Mouse (Mus musculus) embryonic facial prominence, embryonic 14.5 days (tissue): ENCODE data around the gene Rpgrip1. TPM values are rescaled to one million over a fixed set of nuclear protein-coding genes. Genes with fewer than 3 reads are reported as not detected.
A peak's percentile ranks its signal among the peaks of the same experiment; 100 is the strongest.

Source experiments
- ATAC-seq: fragments of 200-750 bp; cut with Nextera tagmentation; 2 replicates; pipeline ENCODE4 v1.8.0; 2017; ENCODE audit warnings: low read depth, moderate number of reproducible peaks, moderate TSS enrichment
- DNase-seq: peaks from one replicate; pipeline ENCODE4 v3.0.0-alpha.2; 2015; ENCODE audit warnings: low spot score
- H3K27ac ChIP-seq: fragments of 300-500 bp; sonication (generic); replicated peaks from 2 replicates; pipeline ENCODE4 v1.5.1; 2014; ENCODE audit warnings: low read depth, mild to moderate bottlenecking, low read length, moderate library complexity
- H3K27me3 ChIP-seq: fragments of 300-500 bp; sonication (generic); replicated peaks from 2 replicates; pipeline ENCODE4 v1.6.1; 2014; ENCODE audit warnings: low read length; ENCODE audit not compliant: control insufficient read depth, insufficient read depth
- H3K36me3 ChIP-seq: fragments of 300-500 bp; sonication (generic); 2 replicates; pipeline ENCODE4 v1.6.1; 2014; ENCODE audit warnings: low read length, mixed read lengths; ENCODE audit not compliant: control insufficient read depth, insufficient read depth
- H3K4me1 ChIP-seq: fragments of 300-500 bp; sonication (generic); 2 replicates; pipeline ENCODE4 v1.6.1; 2014; ENCODE audit warnings: antibody characterized with exemption, low read length; ENCODE audit not compliant: control insufficient read depth, insufficient read depth
- H3K4me2 ChIP-seq: fragments of 300-500 bp; sonication (generic); 2 replicates; pipeline ENCODE4 v1.6.1; 2014; ENCODE audit warnings: low read depth, mild to moderate bottlenecking, low read length, moderate library complexity, mixed read lengths
- H3K4me3 ChIP-seq: fragments of 300-500 bp; sonication (generic); 2 replicates; pipeline ENCODE4 v1.5.1; 2014; ENCODE audit warnings: low read depth, mild to moderate bottlenecking, low read length
- H3K9ac ChIP-seq: fragments of 300-500 bp; sonication (generic); 2 replicates; pipeline ENCODE4 v1.6.1; 2014; ENCODE audit warnings: low read depth, mild to moderate bottlenecking, low read length, moderate library complexity, mixed read lengths
- H3K9me3 ChIP-seq: fragments of 300-500 bp; sonication (generic); 2 replicates; pipeline ENCODE4 v1.6.1; 2016; ENCODE audit warnings: low read length; ENCODE audit not compliant: control insufficient read depth
- WGBS: fragments of 180-500 bp; shearing (Covaris S2); extraction: QIAGEN DNeasy Blood & Tissue Kit; methylation state at CpG from one replicate; pipeline ENCODE4 v1.1.7; 2014; 5-methylcytosine and 5-hydroxymethylcytosine counted together
- polyA plus RNA-seq: library from polyadenylated mRNA; unstranded; fragments of >200 nt; fragmentation: Nextera tagmentation; extraction: Ambion mirVana; gene quantifications from 2 replicates; pipeline ENCODE4 v1.2.1, GENCODE M21; 2014

Rpgrip1 gene
- polyA plus RNA-seq, 1 experiment from 2014 or later, result 46.7 TPM

- H3K4me2 ChIP-seq, result no peak overlapping the region
- no peaks in the 10 kb centered on the region for H3K27me3 ChIP-seq
- ATAC-seq, result no peak
- peaks cover 36% of the 10 kb centered on the region for H3K36me3 ChIP-seq
- peaks cover 11% of the 10 kb centered on the region for H3K4me1 ChIP-seq
- DNase-seq, result no peak
- H3K27ac ChIP-seq, result no peak overlapping the region
- WGBS, result 82% methylated on average over 2 of the region's 2 CpGs
- H3K4me3 ChIP-seq, result no peak overlapping the region
- no peak overlapping the region for H3K9ac ChIP-seq
- H3K9me3 ChIP-seq, result no peaks in the 10 kb centered on the region
Observed at GRCm38 (mm10) chr14:52099563-52099962, 10.9 kb upstream of the Rpgrip1 start.

DNA sequence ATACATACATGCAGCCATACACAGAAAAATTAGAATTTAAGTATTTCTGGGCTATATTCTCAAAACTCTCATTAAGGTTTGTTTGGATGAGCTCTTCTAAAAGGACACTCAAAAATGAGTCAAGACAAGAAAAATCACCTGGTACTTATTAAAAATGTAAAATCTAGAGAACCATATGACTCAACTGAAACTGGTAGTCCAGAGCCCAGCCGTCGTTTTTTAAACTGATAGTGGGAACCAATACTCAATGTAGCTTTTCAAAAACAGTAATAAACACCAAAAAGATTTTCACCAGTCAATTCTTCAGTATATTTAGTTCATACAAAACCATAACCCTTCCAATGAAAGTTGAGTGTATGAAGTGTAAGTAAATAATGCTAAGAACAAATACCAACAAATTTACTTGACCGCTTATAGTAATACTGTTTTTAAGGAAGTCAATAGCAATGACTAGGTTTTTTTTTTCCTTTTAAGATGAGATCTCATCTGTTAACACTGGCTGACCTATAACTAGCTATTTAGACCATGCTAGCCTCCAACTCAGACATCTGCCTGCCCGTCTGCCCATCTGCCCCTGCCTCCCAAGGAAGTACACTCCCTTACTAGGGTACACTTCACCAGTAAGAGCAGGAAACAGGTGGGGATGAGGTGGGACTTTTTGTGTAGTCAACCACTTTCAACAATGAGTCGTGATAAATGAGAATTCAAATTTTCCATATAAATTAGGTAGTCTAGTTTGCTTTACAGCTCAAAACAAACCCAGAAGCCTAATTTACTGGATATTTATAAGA, 10.1 kb upstream of the Rpgrip1 start:
- no peak for DNase-seq
- H3K9ac ChIP-seq, result no peak overlapping the region
- 68% methylated on average over 5 of the region's 5 CpGs for WGBS
- no peaks in the 10 kb centered on the region for H3K9me3 ChIP-seq
- peaks cover 16% of the 10 kb centered on the region for H3K4me1 ChIP-seq
- H3K36me3 ChIP-seq, result peaks cover 28% of the 10 kb centered on the region
- ATAC-seq, result no peak
- 0 out of 2 replicates have a peak overlapping the region, but pooled peaks have one; percentile 13 for H3K4me3 ChIP-seq
- no peak overlapping the region for H3K27ac ChIP-seq
- H3K27me3 ChIP-seq, result no peaks in the 10 kb centered on the region
- H3K4me2 ChIP-seq, result no peak overlapping the region; the same call in none of the 2 replicates

- H3K36me3 ChIP-seq, result peaks cover 17% of the 10 kb centered on the region
Observed at GRCm38 (mm10) chr14:52101285-52102157, 9.0 kb upstream of the Rpgrip1 start.

DNA sequence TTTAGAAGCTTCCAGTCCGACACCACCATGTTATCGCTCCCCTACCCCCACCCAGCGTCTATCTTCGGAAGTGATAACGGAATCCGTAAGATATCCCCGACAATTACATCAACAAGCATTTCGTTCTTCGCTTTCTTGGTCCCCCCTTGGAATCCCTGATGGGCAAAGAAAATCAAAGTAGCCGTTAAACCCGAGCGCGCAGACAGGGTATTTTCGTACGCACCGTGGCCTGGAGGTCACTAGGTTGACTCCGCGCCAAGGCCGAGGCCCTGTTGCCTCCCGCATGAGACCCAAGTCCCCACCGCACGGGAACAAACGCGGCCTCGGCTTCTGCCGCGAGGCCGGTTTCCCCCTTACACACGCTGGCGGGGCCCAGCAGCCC, 7.0 kb upstream of the Rpgrip1 start:
- H3K4me1 ChIP-seq, result peaks cover 16% of the 10 kb centered on the region
- peaks cover 8% of the 10 kb centered on the region; the same call in 1 of the 2 replicates for H3K36me3 ChIP-seq
- no peaks in the 10 kb centered on the region for H3K9me3 ChIP-seq
- H3K4me3 ChIP-seq, result peak overlapping the region; percentile 80
- ATAC-seq (no peak), DNase-seq (peak; percentile 27)
- H3K9ac ChIP-seq, result peak overlapping the region; percentile 99
- H3K27me3 ChIP-seq, result no peaks in the 10 kb centered on the region
- H3K4me2 ChIP-seq, result peak overlapping the region; percentile 74
- WGBS, result under 1% methylated on average over 28 of the region's 30 CpGs
- H3K27ac ChIP-seq, result peak overlapping the region; percentile 97

More at GRCm38 (mm10) chr14:52101285-52102157, 9.0 kb upstream of the Rpgrip1 start:
- Histone ChIP-seq H3K27ac (no peak overlapping the region), H3K4me2 (peak overlapping the region; percentile 74), H3K9ac (no peak overlapping the region), H3K9me3 (no peaks in the 10 kb centered on the region), H3K4me1 (peaks cover 16% of the 10 kb centered on the region), H3K4me3 (peak overlapping the region; percentile 80), H3K27me3 (no peaks in the 10 kb centered on the region)
- ATAC-seq, result no peak
- DNase-seq, result no peak
- 90% methylated on average over 1 of the region's 1 CpGs for WGBS

GRCm38 (mm10) chr14:52103856-52104676, 6.4 kb upstream of the Rpgrip1 start, which contains the start of gene Hnrnpc:
TSS of gene Hnrnpc (minus strand) at chr14:52104028.
- peak within 1 kb of the TSS; percentile 80 for H3K4me3 ChIP-seq
- DNase-seq (peak; percentile 100), ATAC-seq (peak; percentile 98)
- peak within 1 kb of the TSS; percentile 99 for H3K9ac ChIP-seq
- H3K4me1 ChIP-seq, result peaks cover 16% of the 10 kb centered on the region
- peaks cover 8% of the 10 kb centered on the region; the same call in 1 of the 2 replicates for H3K36me3 ChIP-seq
- no peaks in the 10 kb centered on the region for H3K9me3 ChIP-seq
- under 1% methylated on average over 43 of the region's 50 CpGs for WGBS
- H3K27me3 ChIP-seq, result no peaks in the 10 kb centered on the region
- peak within 1 kb of the TSS; percentile 97 for H3K27ac ChIP-seq
- H3K4me2 ChIP-seq, result peak within 1 kb of the TSS; percentile 74

GRCm38 (mm10) chr14:52104677-52105285, 5.7 kb upstream of the Rpgrip1 start:
- DNase-seq, result no peak
- H3K36me3 ChIP-seq, result peaks cover 8% of the 10 kb centered on the region; the same call in 1 of the 2 replicates
- peaks cover 16% of the 10 kb centered on the region for H3K4me1 ChIP-seq
- H3K27me3 ChIP-seq, result no peaks in the 10 kb centered on the region
- peak overlapping the region; percentile 34 for H3K4me3 ChIP-seq
- WGBS, result 28% methylated on average over 7 of the region's 7 CpGs
- H3K27ac ChIP-seq, result peak overlapping the region; percentile 84
- ATAC-seq, result no peak; the same call in 1 of the 2 replicates
- H3K9me3 ChIP-seq, result no peaks in the 10 kb centered on the region
- H3K9ac ChIP-seq, result peak overlapping the region; percentile 56
- peak overlapping the region; percentile 53 for H3K4me2 ChIP-seq

- DNase-seq (no peak), ATAC-seq (no peak)
- Histone ChIP-seq H3K36me3 (peaks cover 8% of the 10 kb centered on the region; the same call in 1 of the 2 replicates), H3K9me3 (no peaks in the 10 kb centered on the region), H3K4me1 (peaks cover 12% of the 10 kb centered on the region), H3K4me2 (no peak overlapping the region), H3K4me3 (no peak overlapping the region), H3K27me3 (no peaks in the 10 kb centered on the region), H3K27ac (0 out of 2 replicates have a peak overlapping the region, but pooled peaks have one; percentile 84), H3K9ac (no peak overlapping the region)
- WGBS, result 62% methylated on average over 2 of the region's 2 CpGs
Observed at GRCm38 (mm10) chr14:52105308-52105707, 5.2 kb upstream of the Rpgrip1 start.
